Mouse (Mus musculus) small intestine, adult 2 months (tissue): ENCODE data around the gene BC004004. TPM values are rescaled to one million over a fixed set of nuclear protein-coding genes. Genes with fewer than 3 reads are reported as not detected.

Experiments used
- H3K27ac ChIP-seq: fragments of 200-500 bp; 2 replicates; pipeline ENCODE4 v1.5.1; 2012; ENCODE audit warnings: low read depth, low read length, control low read depth, inconsistent platforms; ENCODE audit not compliant: insufficient read depth
- H3K27me3 ChIP-seq: fragments of 200-500 bp; 2 replicates; pipeline ENCODE4 v1.6.1; 2012; ENCODE audit warnings: mild to moderate bottlenecking, moderate library complexity, low read length, inconsistent platforms; ENCODE audit not compliant: control insufficient read depth, insufficient read depth
- H3K36me3 ChIP-seq: fragments of 200-500 bp; 2 replicates; pipeline ENCODE4 v1.6.1; 2012; ENCODE audit warnings: mild to moderate bottlenecking, low read length, control low read depth, inconsistent platforms; ENCODE audit not compliant: control insufficient read depth, insufficient read depth
- H3K4me1 ChIP-seq: fragments of 200-500 bp; 2 replicates; pipeline ENCODE4 v1.6.1; 2012; ENCODE audit warnings: low read length, inconsistent platforms, mixed read lengths; ENCODE audit not compliant: control insufficient read depth, insufficient read depth, insufficient read length
- H3K4me3 ChIP-seq: fragments of 200-500 bp; 2 replicates; pipeline ENCODE4 v1.5.1; 2012; ENCODE audit warnings: low read depth, mild to moderate bottlenecking, control low read depth, inconsistent platforms, low read length, moderate library complexity
- CTCF ChIP-seq: fragments of 200-500 bp; IDR thresholded peaks from 2 replicates; pipeline ENCODE4 v1.5.1; 2012; ENCODE audit warnings: low read depth, mild to moderate bottlenecking, control low read depth, inconsistent platforms, low read length, moderate library complexity, mixed read lengths; ENCODE audit not compliant: insufficient replicate concordance, insufficient read length; ENCODE audit errors: extremely low read depth
- POLR2A ChIP-seq: fragments of 200-500 bp; IDR thresholded peaks from 2 replicates; pipeline ENCODE4 v1.6.1; 2012; ENCODE audit warnings: low read depth, mild to moderate bottlenecking, control low read depth, inconsistent platforms, low read length, moderate library complexity
- WGBS: fragments of 180-500 bp; shearing (Covaris S2); methylation state at CpG from one replicate; pipeline ENCODE4 v1.1.7; 2018; 5-methylcytosine and 5-hydroxymethylcytosine counted together
- polyA plus RNA-seq: library from polyadenylated mRNA; depleted of rRNA; stranded (reverse); fragments of >200 nt; gene quantifications from 2 replicates; pipeline ENCODE4 v1.2.3, GENCODE M21; 2012; rRNA removed

BC004004 gene
- 22.9 and 48.7 TPM in 2 replicates for polyA plus RNA-seq

- Histone ChIP-seq H3K4me3 (peak within 1 kb of the TSS; percentile 97), H3K4me1 (peaks cover 16% of the 10 kb centered on the region; the same call in 1 of the 2 replicates), H3K27ac (peak within 1 kb of the TSS; percentile 79), H3K27me3 (no peaks in the 10 kb centered on the region), H3K36me3 (no peaks in the 10 kb centered on the region)
- TF ChIP-seq POLR2A (peak; percentile 75), CTCF (peak; percentile 65)
- under 1% methylated on average over 63 of the region's 63 CpGs for WGBS
Measured at GRCm38 (mm10) chr17:29268682-29269348, at the start of gene BC004004. TSS of gene BC004004 (plus strand) at chr17:29268788.

GRCm38 (mm10) chr17:29220631-29221030 is 48.0 kb upstream of the BC004004 start:
- TF ChIP-seq POLR2A (no peak), CTCF (no peak)
- Histone ChIP-seq H3K4me1 (no peaks in the 10 kb centered on the region), H3K27me3 (no peaks in the 10 kb centered on the region), H3K36me3 (no peaks in the 10 kb centered on the region), H3K27ac (no peak overlapping the region), H3K4me3 (no peak overlapping the region)
- WGBS = 84% methylated on average over 14 of the region's 14 CpGs

- WGBS = 68% methylated on average over 10 of the region's 10 CpGs
- Histone ChIP-seq H3K27me3 (peaks cover 5% of the 10 kb centered on the region; the same call in 1 of the 2 replicates), H3K4me1 (no peaks in the 10 kb centered on the region), H3K36me3 (no peaks in the 10 kb centered on the region), H3K4me3 (no peak overlapping the region), H3K27ac (no peak overlapping the region)
- TF ChIP-seq POLR2A (no peak), CTCF (no peak)
Measured at GRCm38 (mm10) chr17:29231109-29231508, 37.5 kb upstream of the BC004004 start.

GRCm38 (mm10) chr17:29236111-29236510 is 32.5 kb upstream of the BC004004 start:
- Histone ChIP-seq H3K36me3 (no peaks in the 10 kb centered on the region), H3K27me3 (peaks cover 35% of the 10 kb centered on the region), H3K27ac (no peak overlapping the region), H3K4me1 (peaks cover 5% of the 10 kb centered on the region; the same call in 1 of the 2 replicates), H3K4me3 (no peak overlapping the region)
- 73% methylated on average over 7 of the region's 7 CpGs for WGBS
- TF ChIP-seq POLR2A = no peak
- TF ChIP-seq CTCF = no peak

- peaks cover 35% of the 10 kb centered on the region for H3K27me3 ChIP-seq
- H3K4me1 ChIP-seq = peaks cover 5% of the 10 kb centered on the region; the same call in 1 of the 2 replicates
- peak overlapping the region; percentile 27 for H3K4me3 ChIP-seq
- 6% methylated on average over 32 of the region's 32 CpGs for WGBS
- no peaks in the 10 kb centered on the region for H3K36me3 ChIP-seq
- no peak overlapping the region for H3K27ac ChIP-seq
- TF ChIP-seq POLR2A (no peak), CTCF (no peak)
Measured at GRCm38 (mm10) chr17:29237267-29237771, 31.3 kb upstream of the BC004004 start.

GRCm38 (mm10) chr17:29237772-29238420 is 30.7 kb upstream of the BC004004 start, which contains the start of gene Cpne5:
TSS of gene Cpne5 (minus strand) at chr17:29238167.
- WGBS = 1% methylated on average over 71 of the region's 73 CpGs
- H3K27me3 ChIP-seq = peaks cover 35% of the 10 kb centered on the region
- H3K36me3 ChIP-seq = no peaks in the 10 kb centered on the region
- H3K27ac ChIP-seq = no peak within 1 kb of the TSS
- peak within 1 kb of the TSS; percentile 27 for H3K4me3 ChIP-seq
- peaks cover 5% of the 10 kb centered on the region; the same call in 1 of the 2 replicates for H3K4me1 ChIP-seq
- TF ChIP-seq CTCF (no peak), POLR2A (no peak)

- Histone ChIP-seq H3K27me3 (peaks cover 35% of the 10 kb centered on the region), H3K4me1 (peaks cover 5% of the 10 kb centered on the region; the same call in 1 of the 2 replicates), H3K36me3 (no peaks in the 10 kb centered on the region), H3K27ac (no peak overlapping the region), H3K4me3 (peak overlapping the region; percentile 27)
- WGBS = 9% methylated on average over 23 of the region's 23 CpGs
- no peak for TF ChIP-seq POLR2A
- no peak for TF ChIP-seq CTCF
Measured at GRCm38 (mm10) chr17:29238421-29238945, 30.1 kb upstream of the BC004004 start.
